Mouse (Mus musculus) hindbrain, embryonic 16.5 days (tissue): Measurements from ENCODE around the gene Cuedc2. TPM values are rescaled to one million over a fixed set of nuclear protein-coding genes. Genes with fewer than 3 reads are reported as not detected.

Source experiments
- ATAC-seq: fragments of 200-750 bp; cut with Nextera tagmentation; 2 replicates; pipeline ENCODE4 v1.8.0; 2017; ENCODE audit warnings: moderate TSS enrichment, moderate library complexity
- H3K27ac ChIP-seq: fragments of 300-500 bp; sonication (generic); 2 replicates; pipeline ENCODE4 v1.5.1; 2014; ENCODE audit warnings: low read depth, mild to moderate bottlenecking, control low read depth, low read length, moderate library complexity
- H3K27me3 ChIP-seq: fragments of 300-500 bp; sonication (generic); replicated peaks from 2 replicates; pipeline ENCODE4 v1.6.1; 2014; ENCODE audit warnings: low read length; ENCODE audit not compliant: control insufficient read depth, insufficient read depth
- H3K36me3 ChIP-seq: fragments of 300-500 bp; sonication (generic); 2 replicates; pipeline ENCODE4 v1.6.1; 2014; ENCODE audit warnings: mild to moderate bottlenecking, low read length, moderate library complexity, mixed read lengths; ENCODE audit not compliant: control insufficient read depth, insufficient read depth
- H3K4me1 ChIP-seq: fragments of 300-500 bp; sonication (generic); 2 replicates; pipeline ENCODE4 v1.6.1; 2014; ENCODE audit warnings: low read depth, low read length; ENCODE audit not compliant: control insufficient read depth, insufficient read depth
- H3K4me2 ChIP-seq: fragments of 300-500 bp; sonication (generic); 2 replicates; pipeline ENCODE4 v1.6.1; 2014; ENCODE audit warnings: mild to moderate bottlenecking, low read length, control low read depth, moderate library complexity
- H3K4me3 ChIP-seq: fragments of 300-500 bp; sonication (generic); 2 replicates; pipeline ENCODE4 v1.5.1; 2014; ENCODE audit warnings: mild to moderate bottlenecking, low read length, control low read depth, moderate library complexity
- H3K9ac ChIP-seq: fragments of 300-500 bp; sonication (generic); 2 replicates; pipeline ENCODE4 v1.6.1; 2014; ENCODE audit warnings: low read depth, mild to moderate bottlenecking, control low read depth, low read length, moderate library complexity
- H3K9me3 ChIP-seq: fragments of 300-500 bp; sonication (generic); 2 replicates; pipeline ENCODE4 v1.6.1; 2014; ENCODE audit warnings: mild to moderate bottlenecking, low read length, moderate library complexity; ENCODE audit not compliant: control insufficient read depth
- WGBS: fragments of 180-500 bp; shearing (Covaris S2); extraction: QIAGEN DNeasy Blood & Tissue Kit; methylation state at CpG from one replicate; pipeline ENCODE4 v1.1.7; 2014; 5-methylcytosine and 5-hydroxymethylcytosine counted together
- polyA plus RNA-seq: library from polyadenylated mRNA; unstranded; fragments of >200 nt; fragmentation: Nextera tagmentation; extraction: Ambion mirVana; gene quantifications from 2 replicates; pipeline ENCODE4 v1.2.1, GENCODE M21; 2015

Gene Cuedc2
- polyA plus RNA-seq, 1 experiment from 2014 or later, result 362 TPM

GRCm38 (mm10) chr19:46324366-46324765, 14.1 kb downstream of the Cuedc2 start:
- H3K9me3 ChIP-seq, result no peaks in the 10 kb centered on the region
- H3K27me3 ChIP-seq, result no peaks in the 10 kb centered on the region; the same call in 1 of the 2 replicates
- ATAC-seq, result no peak
- WGBS, result 76% methylated on average over 11 of the region's 11 CpGs
- H3K9ac ChIP-seq, result peak overlapping the region; percentile 22; the same call in 1 of the 2 replicates
- no peak overlapping the region for H3K27ac ChIP-seq
- H3K4me2 ChIP-seq, result peak overlapping the region; percentile 92
- 0 out of 2 replicates have a peak, but pooled peaks cover 2% of the 10 kb centered on the region for H3K36me3 ChIP-seq
- H3K4me1 ChIP-seq, result peaks cover 58% of the 10 kb centered on the region
- no peak overlapping the region for H3K4me3 ChIP-seq

- H3K9me3 ChIP-seq, result no peaks in the 10 kb centered on the region
- H3K4me1 ChIP-seq, result peaks cover 60% of the 10 kb centered on the region
- ATAC-seq, result no peak
- no peak overlapping the region for H3K4me2 ChIP-seq
- H3K4me3 ChIP-seq, result no peak overlapping the region
- no peak overlapping the region for H3K9ac ChIP-seq
- 0 out of 2 replicates have a peak, but pooled peaks cover 2% of the 10 kb centered on the region for H3K36me3 ChIP-seq
- H3K27ac ChIP-seq, result no peak overlapping the region
- WGBS, result 76% methylated on average over 5 of the region's 5 CpGs
- peaks cover 3% of the 10 kb centered on the region; the same call in 1 of the 2 replicates for H3K27me3 ChIP-seq
These were observed 14.8 kb downstream of the Cuedc2 start for GRCm38 (mm10) chr19:46323716-46324115.

GRCm38 (mm10) chr19:46322996-46323572, 15.4 kb downstream of the Cuedc2 start:
- Histone ChIP-seq H3K9me3 (no peaks in the 10 kb centered on the region), H3K36me3 (0 out of 2 replicates have a peak, but pooled peaks cover 2% of the 10 kb centered on the region), H3K9ac (peak overlapping the region; percentile 23), H3K27ac (no peak overlapping the region), H3K4me2 (no peak overlapping the region), H3K4me3 (no peak overlapping the region), H3K27me3 (peaks cover 3% of the 10 kb centered on the region; the same call in 1 of the 2 replicates), H3K4me1 (peaks cover 65% of the 10 kb centered on the region)
- 82% methylated on average over 13 of the region's 13 CpGs for WGBS
- ATAC-seq, result no peak

GRCm38 (mm10) chr19:46322144-46322995, 16.1 kb downstream of the Cuedc2 start:
- peaks cover 3% of the 10 kb centered on the region; the same call in 1 of the 2 replicates for H3K27me3 ChIP-seq
- H3K36me3 ChIP-seq, result 0 out of 2 replicates have a peak, but pooled peaks cover 2% of the 10 kb centered on the region
- H3K4me2 ChIP-seq, result peak overlapping the region; percentile 44
- WGBS, result 56% methylated on average over 11 of the region's 11 CpGs
- H3K9me3 ChIP-seq, result no peaks in the 10 kb centered on the region
- H3K27ac ChIP-seq, result peak overlapping the region; percentile 67
- peaks cover 65% of the 10 kb centered on the region for H3K4me1 ChIP-seq
- peak overlapping the region; percentile 38 for H3K9ac ChIP-seq
- ATAC-seq, result no peak
- H3K4me3 ChIP-seq, result no peak overlapping the region

- H3K27ac ChIP-seq, result peak overlapping the region; percentile 67
- H3K27me3 ChIP-seq, result peaks cover 10% of the 10 kb centered on the region
- no peaks in the 10 kb centered on the region for H3K9me3 ChIP-seq
- ATAC-seq, result peak; percentile 19; the same call in 1 of the 2 replicates
- peak overlapping the region; percentile 44 for H3K4me2 ChIP-seq
- H3K4me3 ChIP-seq, result no peak overlapping the region
- 0 out of 2 replicates have a peak, but pooled peaks cover 2% of the 10 kb centered on the region for H3K36me3 ChIP-seq
- peak overlapping the region; percentile 43 for H3K9ac ChIP-seq
- peaks cover 71% of the 10 kb centered on the region for H3K4me1 ChIP-seq
- WGBS, result 15% methylated on average over 6 of the region's 6 CpGs
These were observed 17.2 kb downstream of the Cuedc2 start for GRCm38 (mm10) chr19:46321101-46321943.

- no peak for ATAC-seq
- 0 out of 2 replicates have a peak, but pooled peaks cover 2% of the 10 kb centered on the region for H3K36me3 ChIP-seq
- no peak overlapping the region for H3K9ac ChIP-seq
- no peak overlapping the region; the same call in 1 of the 2 replicates for H3K27ac ChIP-seq
- peaks cover 16% of the 10 kb centered on the region for H3K27me3 ChIP-seq
- no peak overlapping the region for H3K4me3 ChIP-seq
- H3K4me2 ChIP-seq, result no peak overlapping the region
- no peaks in the 10 kb centered on the region for H3K9me3 ChIP-seq
- H3K4me1 ChIP-seq, result peaks cover 77% of the 10 kb centered on the region
- 83% methylated on average over 8 of the region's 8 CpGs for WGBS
These were observed 18.3 kb downstream of the Cuedc2 start for GRCm38 (mm10) chr19:46320076-46320785.

GRCm38 (mm10) chr19:46318586-46319378, 19.7 kb downstream of the Cuedc2 start:
- WGBS, result 11% methylated on average over 15 of the region's 16 CpGs
- peaks cover 63% of the 10 kb centered on the region for H3K4me1 ChIP-seq
- H3K9me3 ChIP-seq, result no peaks in the 10 kb centered on the region
- peaks cover 5% of the 10 kb centered on the region; the same call in 1 of the 2 replicates for H3K36me3 ChIP-seq
- peak overlapping the region; percentile 63 for H3K27ac ChIP-seq
- H3K9ac ChIP-seq, result peak overlapping the region; percentile 19; the same call in 1 of the 2 replicates
- H3K4me2 ChIP-seq, result peak overlapping the region; percentile 84
- H3K4me3 ChIP-seq, result peak overlapping the region; percentile 55
- ATAC-seq, result peak; percentile 35
- peaks cover 25% of the 10 kb centered on the region for H3K27me3 ChIP-seq
